Mouse (Mus musculus): Measurements from ENCODE around the gene Actr5. TPM values are rescaled to one million over a fixed set of nuclear protein-coding genes. Genes with fewer than 3 reads are reported as not detected.

Actr5 gene
- polyA plus RNA-seq, 1 experiment: 5.6 TPM

DNA sequence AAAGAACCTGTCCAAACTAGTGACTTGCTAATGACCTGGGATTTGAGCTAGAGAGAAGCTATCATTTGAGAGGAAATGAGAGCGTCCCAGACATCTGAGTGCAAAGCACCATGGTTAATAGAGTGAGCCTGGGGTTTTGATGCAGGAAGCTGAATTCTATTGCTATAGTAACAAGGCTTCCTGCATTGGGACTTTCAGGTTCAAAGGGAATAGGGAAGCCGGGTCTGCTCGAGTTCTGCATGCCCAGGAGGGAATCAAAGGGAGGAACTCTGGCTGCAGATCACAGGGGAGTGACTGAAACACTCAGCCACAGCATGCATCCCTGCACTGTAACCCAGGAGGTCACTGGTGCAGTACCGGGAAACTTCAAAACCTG, 58.3 kb downstream of the Actr5 start:
- H3K4me3 ChIP-seq (ENCODE audit: insufficient read depth, low read length): no peak overlapping the region
- no peaks in the 10 kb centered on the region for H3K4me1 ChIP-seq (ENCODE audit: control insufficient read depth, insufficient read depth, low read length)
- H3K27ac ChIP-seq (ENCODE audit: insufficient read depth, low read length): no peak overlapping the region
- TF ChIP-seq POLR2A (IDR thresholded peaks at IDR 0.05; ENCODE audit: low read depth, low read length): no peak
- TF ChIP-seq CTCF (IDR thresholded peaks at IDR 0.05; ENCODE audit: borderline replicate concordance, insufficient read depth, low read length): no peak

- Histone ChIP-seq H3K27ac (ENCODE audit: insufficient read depth, low read length) (no peak overlapping the region), H3K4me3 (ENCODE audit: insufficient read depth, low read length) (no peak overlapping the region), H3K4me1 (ENCODE audit: control insufficient read depth, insufficient read depth, low read length) (no peaks in the 10 kb centered on the region)
- no peak for TF ChIP-seq CTCF (IDR thresholded peaks at IDR 0.05; ENCODE audit: borderline replicate concordance, insufficient read depth, low read length)
- TF ChIP-seq POLR2A (IDR thresholded peaks at IDR 0.05; ENCODE audit: low read depth, low read length): no peak
Measured at GRCm38 (mm10) chr2:158684247-158684843, 59.7 kb downstream of the Actr5 start.

DNA sequence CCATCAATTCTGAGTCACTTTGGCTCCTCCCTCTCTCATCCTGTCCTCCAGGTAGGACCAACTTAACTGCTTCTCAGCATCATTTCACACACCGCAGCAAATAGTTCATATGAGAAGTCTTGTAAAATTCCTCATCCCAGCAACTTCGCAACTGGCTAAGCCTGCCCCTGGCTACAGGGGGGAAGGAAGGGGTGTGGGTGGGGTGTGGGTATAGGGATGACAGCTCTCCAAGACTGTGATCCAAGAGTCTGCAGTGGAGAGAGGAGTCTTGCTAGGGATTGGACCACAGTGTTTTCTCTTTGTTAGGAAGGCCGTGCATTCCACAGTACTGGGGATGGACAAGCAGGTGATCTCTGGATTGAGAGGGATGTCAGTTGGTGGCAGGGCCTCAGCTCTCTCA, 60.2 kb downstream of the Actr5 start:
- H3K4me3 ChIP-seq (ENCODE audit: insufficient read depth, low read length): no peak overlapping the region
- H3K4me1 ChIP-seq (ENCODE audit: control insufficient read depth, insufficient read depth, low read length): no peaks in the 10 kb centered on the region
- no peak overlapping the region for H3K27ac ChIP-seq (ENCODE audit: insufficient read depth, low read length)
- TF ChIP-seq CTCF (IDR thresholded peaks at IDR 0.05; ENCODE audit: borderline replicate concordance, insufficient read depth, low read length) (no peak), POLR2A (IDR thresholded peaks at IDR 0.05; ENCODE audit: low read depth, low read length) (no peak)

DNA sequence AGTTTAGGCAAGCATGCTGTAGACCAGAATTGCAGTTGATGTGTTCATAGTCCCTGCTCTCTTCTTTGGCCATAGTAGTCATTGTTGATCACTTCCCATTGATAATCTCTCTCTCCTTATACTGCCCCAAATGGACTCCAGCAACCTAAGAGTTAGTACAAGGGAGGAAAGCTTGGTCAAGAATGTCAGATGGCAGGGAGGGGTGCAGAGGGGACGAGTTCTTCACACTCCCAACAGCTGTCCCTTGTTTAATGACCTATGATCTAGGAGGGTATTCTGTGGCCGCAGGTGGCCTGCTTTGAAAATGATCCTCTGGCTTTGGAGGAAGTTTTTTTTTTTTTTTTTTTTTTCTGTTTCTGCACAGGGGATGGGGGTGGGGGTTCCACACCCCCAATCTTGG, 61.7 kb downstream of the Actr5 start:
- TF ChIP-seq POLR2A (IDR thresholded peaks at IDR 0.05; ENCODE audit: low read depth, low read length) (no peak), CTCF (IDR thresholded peaks at IDR 0.05; ENCODE audit: borderline replicate concordance, insufficient read depth, low read length) (no peak)
- H3K4me3 ChIP-seq (ENCODE audit: insufficient read depth, low read length): no peak overlapping the region
- no peaks in the 10 kb centered on the region for H3K4me1 ChIP-seq (ENCODE audit: control insufficient read depth, insufficient read depth, low read length)
- H3K27ac ChIP-seq (ENCODE audit: insufficient read depth, low read length): no peak overlapping the region

DNA sequence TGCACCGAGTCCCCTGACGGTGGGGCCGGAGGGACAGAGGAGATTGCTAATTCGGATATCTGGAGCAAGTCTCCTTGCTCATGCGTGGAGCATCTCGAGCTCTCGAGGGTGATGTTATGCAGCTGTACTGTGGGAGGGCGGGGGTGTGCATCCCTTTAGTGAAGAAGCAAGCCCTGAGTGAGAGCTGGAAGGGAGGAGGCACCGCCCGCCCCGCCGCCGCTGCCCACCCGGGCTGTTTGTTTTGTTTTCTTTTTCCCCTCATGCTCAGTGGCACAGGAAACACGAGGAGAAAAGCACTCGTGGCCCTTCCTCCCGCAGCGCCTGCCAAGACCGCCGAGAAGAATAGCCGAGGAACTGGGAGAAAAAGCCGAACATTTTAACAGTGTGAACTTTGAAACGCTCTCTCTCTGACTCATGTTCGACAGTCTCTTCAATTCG, 63.1 kb downstream of the Actr5 start:
- Histone ChIP-seq H3K4me3 (ENCODE audit: insufficient read depth, low read length) (no peak overlapping the region), H3K27ac (ENCODE audit: insufficient read depth, low read length) (no peak overlapping the region)
- TF ChIP-seq CTCF (IDR thresholded peaks at IDR 0.05; ENCODE audit: borderline replicate concordance, insufficient read depth, low read length): no peak
- no peak for TF ChIP-seq POLR2A (IDR thresholded peaks at IDR 0.05; ENCODE audit: low read depth, low read length)

More for the DNA sequence above, 63.1 kb downstream of the Actr5 start:
- no peaks in the 10 kb centered on the region for H3K4me1 ChIP-seq (ENCODE audit: control insufficient read depth, insufficient read depth, low read length)

Other genes with a start within 250 kb of the Actr5 start
- gene Snhg11, start 249.2 kb upstream of the Actr5 start, polyA plus RNA-seq (2011; ENCODE audit: insufficient read length, low read depth, missing spikeins): 0.54 and 1.3 TPM in 2 replicates
- gene Ralgapb, start 215.0 kb upstream of the Actr5 start, polyA plus RNA-seq (2011; ENCODE audit: insufficient read length, low read depth, missing spikeins): 49.5 and 55.2 TPM in 2 replicates
- gene Adig, start 122.3 kb upstream of the Actr5 start, polyA plus RNA-seq (2011; ENCODE audit: insufficient read length, low read depth, missing spikeins): not detected in 2 replicates
- not detected in 2 replicates for gene Arhgap40, start 112.1 kb upstream of the Actr5 start, polyA plus RNA-seq (2011; ENCODE audit: insufficient read length, low read depth, missing spikeins)
- gene Slc32a1, start 14.1 kb upstream of the Actr5 start, polyA plus RNA-seq (2011; ENCODE audit: insufficient read length, low read depth, missing spikeins): not detected in 2 replicates
- 0.08 and 0.09 TPM in 2 replicates for gene Ppp1r16b, start 40.5 kb downstream of the Actr5 start, polyA plus RNA-seq (2011; ENCODE audit: insufficient read length, low read depth, missing spikeins)
- gene Fam83d, start 143.2 kb downstream of the Actr5 start, polyA plus RNA-seq (2011; ENCODE audit: insufficient read length, low read depth, missing spikeins): 14.6 and 19.3 TPM in 2 replicates
- gene Dhx35, start 169.9 kb downstream of the Actr5 start, polyA plus RNA-seq (2011; ENCODE audit: insufficient read length, low read depth, missing spikeins): 15.8 and 21.6 TPM in 2 replicates